Mouse (Mus musculus): ENCODE measurements around the gene Cers3. TPM values are rescaled to one million over a fixed set of nuclear protein-coding genes. Genes with fewer than 3 reads are reported as not detected.

Gene Cers3
- total RNA-seq (2023) = not detected

DNA sequence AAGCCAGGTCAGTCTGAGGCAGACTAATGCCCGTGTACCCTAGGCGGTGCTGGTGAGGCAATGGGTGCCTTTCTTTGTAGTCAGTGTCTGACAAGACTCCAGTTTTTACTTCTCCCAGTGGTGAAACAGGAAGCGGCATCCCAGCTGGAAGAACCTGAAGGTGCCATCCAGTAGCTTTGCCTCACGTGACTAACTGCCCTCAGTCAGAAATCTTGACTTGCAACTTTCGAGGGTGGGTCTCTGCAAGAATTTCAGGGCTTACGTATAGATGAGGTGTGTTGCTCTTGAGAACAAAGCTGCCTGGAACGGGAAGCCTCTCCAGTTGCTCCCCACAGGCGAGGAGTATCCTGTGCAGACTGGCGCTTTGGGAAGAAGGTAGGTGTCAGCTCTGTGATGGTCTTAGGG is at the start of gene Cers3:
Gene Cers3, plus strand, starts transcription at position 128 of the 405 bp plus-strand sequence.

DNA sequence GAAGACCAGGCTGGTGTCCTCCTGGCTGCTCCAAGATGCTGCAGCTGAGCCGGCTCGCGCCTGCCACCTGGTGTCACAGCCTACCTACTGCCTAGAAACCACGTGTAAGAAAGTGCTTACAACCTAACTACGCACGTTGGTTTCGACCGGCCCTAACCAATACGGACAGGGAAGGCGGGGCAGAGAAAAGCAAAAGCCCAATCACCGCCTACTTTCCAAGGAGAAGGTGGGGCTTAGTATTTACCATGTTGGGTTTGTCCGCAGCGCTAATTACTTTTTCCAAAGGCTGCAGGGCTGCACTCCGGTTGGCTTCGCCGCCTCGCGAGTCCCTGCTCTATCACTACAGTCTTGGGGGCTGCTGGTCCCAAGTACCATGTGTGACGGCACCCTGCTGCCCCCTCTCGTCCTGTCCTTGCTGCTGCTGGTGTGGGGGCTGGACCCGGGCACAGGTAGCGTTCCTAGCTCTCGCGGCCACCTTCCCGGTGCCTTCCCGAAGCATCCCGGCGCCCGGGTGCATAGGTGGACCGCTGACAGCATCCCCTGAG is 96.2 kb downstream of the Cers3 start, which contains the start of gene Adamts17:
Gene Adamts17, plus strand, starts transcription at position 273 of the 545 bp plus-strand sequence.

Other genes starting within 250 kb of the Cers3 start
- 12.8 TPM for gene Asb7, start 53.9 kb upstream of the Cers3 start, total RNA-seq (2023)
- 7.8 TPM for gene Lins1, start 53.6 kb upstream of the Cers3 start, total RNA-seq (2023)
- gene Adamts17, start 96.2 kb downstream of the Cers3 start, total RNA-seq (2023) = 3.7 TPM